Mouse (Mus musculus): Measurements from ENCODE around the gene Olfr748. TPM values are rescaled to one million over a fixed set of nuclear protein-coding genes. Genes with fewer than 3 reads are reported as not detected.

The Olfr748 gene
- not detected in 2 replicates for total RNA-seq (2023)

DNA sequence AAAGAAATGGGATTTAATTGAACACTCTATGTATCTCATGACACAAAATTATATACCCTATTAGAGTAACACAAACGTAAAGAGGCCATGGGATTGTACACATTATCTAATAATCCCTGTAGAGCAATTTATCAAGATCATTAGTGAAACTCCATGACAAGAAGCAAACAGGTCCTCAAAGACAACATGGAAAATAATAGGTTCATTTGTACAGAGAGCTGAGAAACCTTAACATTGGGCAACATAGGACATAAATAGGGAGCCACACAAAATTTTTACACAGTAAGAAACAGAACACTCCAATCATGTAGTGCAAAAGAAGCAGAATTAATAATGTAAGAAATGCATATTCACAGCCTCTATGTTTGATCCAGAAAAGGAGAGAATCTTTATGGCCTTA lies at the start of gene Olfr748:
Gene Olfr748, plus strand, starts transcription at position 301 of the 400 bp plus-strand sequence.

DNA sequence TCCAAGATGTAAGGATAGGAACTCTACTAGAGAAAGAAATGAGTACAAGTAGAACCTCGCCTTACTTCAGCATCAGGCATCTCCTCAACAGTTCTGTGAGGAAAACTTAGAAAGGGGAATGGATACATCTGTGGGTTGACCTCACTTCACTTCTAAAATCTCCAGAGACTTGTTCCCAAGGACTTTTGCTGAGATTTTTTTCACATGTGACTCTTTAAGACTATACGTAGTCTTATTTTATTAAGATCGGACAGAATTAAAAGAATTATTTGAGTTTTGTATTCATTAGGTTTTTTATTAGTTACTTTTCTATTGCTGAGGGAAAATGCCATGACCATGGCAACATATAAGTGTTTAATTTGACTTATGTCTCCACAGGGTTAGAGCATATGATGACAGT lies 14.1 kb upstream of the Olfr748 start, which contains the start of gene Olfr747:
Gene Olfr747, minus strand, starts transcription at position 101 of the 400 bp plus-strand sequence.

DNA sequence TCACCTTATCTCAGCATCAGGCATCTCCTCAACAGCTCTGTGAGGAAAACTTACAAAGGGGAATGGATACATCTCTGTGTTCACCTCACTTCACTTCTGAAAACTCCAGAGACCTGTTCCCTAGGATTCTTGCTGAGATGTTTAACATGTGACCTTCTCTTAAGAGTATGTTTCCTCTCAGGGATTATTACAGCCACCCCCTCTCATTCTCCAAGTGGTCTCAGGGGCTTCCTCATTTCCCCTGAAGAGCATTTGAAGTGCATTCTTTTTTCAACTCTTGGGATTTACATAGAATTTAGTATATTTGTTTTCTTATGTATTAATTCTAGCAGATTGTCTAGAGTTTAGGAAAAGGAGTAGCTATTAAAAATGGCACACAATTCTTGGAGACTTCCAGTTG lies 37.8 kb downstream of the Olfr748 start, which contains the start of gene Olfr749:
Gene Olfr749, minus strand, starts transcription at position 101 of the 400 bp plus-strand sequence.

Other genes starting within 250 kb of the Olfr748 start
- not detected in 2 replicates for gene Olfr741, start 234.6 kb upstream of the Olfr748 start, total RNA-seq (2023)
- gene Olfr742, start 203.8 kb upstream of the Olfr748 start, total RNA-seq (2023), result not detected in 2 replicates
- not detected in 2 replicates for gene Olfr743, start 185.5 kb upstream of the Olfr748 start, total RNA-seq (2023)
- gene Olfr744, start 92.5 kb upstream of the Olfr748 start, total RNA-seq (2023), result not detected in 2 replicates
- not detected in 2 replicates for gene Olfr745, start 68.0 kb upstream of the Olfr748 start, total RNA-seq (2023)
- not detected in 2 replicates for gene Olfr746, start 60.3 kb upstream of the Olfr748 start, total RNA-seq (2023)
- not detected in 2 replicates for gene Olfr747, start 14.2 kb upstream of the Olfr748 start, total RNA-seq (2023)
- gene Olfr749, start 37.7 kb downstream of the Olfr748 start, total RNA-seq (2023), result not detected in 2 replicates
- 28.0 and 39.4 TPM in 2 replicates for gene Ttc5, start 78.1 kb downstream of the Olfr748 start, total RNA-seq (2023)
- gene Ccnb1ip1, start 100.4 kb downstream of the Olfr748 start, total RNA-seq (2023), result not detected in 2 replicates
- 23.5 and 35.4 TPM in 2 replicates for gene Parp2, start 100.5 kb downstream of the Olfr748 start, total RNA-seq (2023)
- 33.7 and 51.6 TPM in 2 replicates for gene Tep1, start 163.2 kb downstream of the Olfr748 start, total RNA-seq (2023)
- 0.13 and 0.18 TPM in 2 replicates for gene Klhl33, start 190.1 kb downstream of the Olfr748 start, total RNA-seq (2023)
- 14.8 and 15.6 TPM in 2 replicates for gene Osgep, start 217.5 kb downstream of the Olfr748 start, total RNA-seq (2023)
- gene Apex1, start 217.6 kb downstream of the Olfr748 start, total RNA-seq (2023), result 11.9 and 13.5 TPM in 2 replicates
- gene Pip4p1, start 223.5 kb downstream of the Olfr748 start, total RNA-seq (2023), result 64.3 and 86.6 TPM in 2 replicates
- 55.5 and 66.9 TPM in 2 replicates for gene Pnp, start 223.7 kb downstream of the Olfr748 start, total RNA-seq (2023)
- 43.8 and 69.2 TPM in 2 replicates for gene Gm49342, start 237.1 kb downstream of the Olfr748 start, total RNA-seq (2023)
- gene Pnp2, start 248.6 kb downstream of the Olfr748 start, total RNA-seq (2023), result 4.6 and 5.7 TPM in 2 replicates